Mouse (Mus musculus): ENCODE data around the gene Eppin. TPM values are rescaled to one million over a fixed set of nuclear protein-coding genes. Genes with fewer than 3 reads are reported as not detected.

Eppin gene
- total RNA-seq (2014; fragmentation: Nextera tagmentation) = not detected in 2 replicates
- total RNA-seq (2017) = not detected in 2 replicates
- polyA plus RNA-seq (2012) = not detected in 2 replicates

- TF ChIP-seq POLR2AphosphoS5 (IDR thresholded peaks at IDR 0.05; ENCODE audit: insufficient replicate concordance, low read depth, low read length) = no peak
- no peak for TF ChIP-seq TAL1 (conservative IDR thresholded peaks at IDR 0.05; ENCODE audit: low read depth, low read length)
- TF ChIP-seq CTCF (IDR thresholded peaks at IDR 0.05; ENCODE audit: low read depth, low read length) = no peak
- no peak for TF ChIP-seq GATA1 (IDR thresholded peaks at IDR 0.05; ENCODE audit: borderline replicate concordance, low read length)
- no peak for TF ChIP-seq GATA2 (IDR thresholded peaks at IDR 0.05; ENCODE audit: borderline replicate concordance, low read depth, low read length)
- Histone ChIP-seq H3K27me3 (ENCODE audit: insufficient read depth, low read length) (no peaks in the 10 kb centered on the region; the same call in 1 of the 2 replicates), H3K4me1 (ENCODE audit: insufficient read depth, low read depth, low read length) (no peaks in the 10 kb centered on the region), H3K9me3 (replicated peaks) (no peaks in the 10 kb centered on the region), H3K4me3 (ENCODE audit: low read depth, low read length) (no peak within 1 kb of the TSS), H3K36me3 (replicated peaks) (no peaks in the 10 kb centered on the region)
- no peak for ATAC-seq (ENCODE audit: extremely low read depth, insufficient number of reproducible peaks, low FRiP score, poor library complexity, severe bottlenecking)
- no peak for DNase-seq (ENCODE audit: low spot score)
These were observed at the start of gene Eppin for GRCm38 (mm10) chr2:164593494-164593893. Eppin (minus strand) TSS chr2:164593594.

GRCm38 (mm10) chr2:164641881-164642673 is 48.7 kb upstream of the Eppin start:
- DNase-seq (ENCODE audit: low spot score) (no peak), ATAC-seq (ENCODE audit: extremely low read depth, insufficient number of reproducible peaks, low FRiP score, poor library complexity, severe bottlenecking) (no peak)
- Histone ChIP-seq H3K36me3 (replicated peaks) (no peaks in the 10 kb centered on the region), H3K9me3 (replicated peaks) (no peaks in the 10 kb centered on the region), H3K4me3 (ENCODE audit: low read depth, low read length) (no peak overlapping the region), H3K4me1 (ENCODE audit: insufficient read depth, low read depth, low read length) (peaks cover 8% of the 10 kb centered on the region), H3K27me3 (ENCODE audit: insufficient read depth, low read length) (peaks cover 4% of the 10 kb centered on the region; the same call in 1 of the 2 replicates)
- TF ChIP-seq POLR2AphosphoS5 (IDR thresholded peaks at IDR 0.05; ENCODE audit: insufficient replicate concordance, low read depth, low read length) (no peak), CTCF (IDR thresholded peaks at IDR 0.05; ENCODE audit: low read depth, low read length) (no peak), GATA1 (IDR thresholded peaks at IDR 0.05; ENCODE audit: borderline replicate concordance, low read length) (no peak), TAL1 (conservative IDR thresholded peaks at IDR 0.05; ENCODE audit: low read depth, low read length) (no peak), GATA2 (IDR thresholded peaks at IDR 0.05; ENCODE audit: borderline replicate concordance, low read depth, low read length) (no peak)

GRCm38 (mm10) chr2:164641129-164641528 is 47.7 kb upstream of the Eppin start:
- DNase-seq (ENCODE audit: low spot score) = peak; percentile 14
- Histone ChIP-seq H3K9me3 (replicated peaks) (no peaks in the 10 kb centered on the region), H3K36me3 (replicated peaks) (no peaks in the 10 kb centered on the region), H3K4me3 (ENCODE audit: low read depth, low read length) (no peak overlapping the region), H3K27me3 (ENCODE audit: insufficient read depth, low read length) (peaks cover 4% of the 10 kb centered on the region; the same call in 1 of the 2 replicates), H3K4me1 (ENCODE audit: insufficient read depth, low read depth, low read length) (peaks cover 8% of the 10 kb centered on the region)
- TF ChIP-seq GATA1 (IDR thresholded peaks at IDR 0.05; ENCODE audit: borderline replicate concordance, low read length) = no peak
- no peak for TF ChIP-seq CTCF (IDR thresholded peaks at IDR 0.05; ENCODE audit: low read depth, low read length)
- no peak for TF ChIP-seq TAL1 (conservative IDR thresholded peaks at IDR 0.05; ENCODE audit: low read depth, low read length)
- no peak for TF ChIP-seq GATA2 (IDR thresholded peaks at IDR 0.05; ENCODE audit: borderline replicate concordance, low read depth, low read length)
- no peak for TF ChIP-seq POLR2AphosphoS5 (IDR thresholded peaks at IDR 0.05; ENCODE audit: insufficient replicate concordance, low read depth, low read length)
- ATAC-seq (ENCODE audit: extremely low read depth, insufficient number of reproducible peaks, low FRiP score, poor library complexity, severe bottlenecking) = peak; percentile 87

- DNase-seq (ENCODE audit: low spot score) (no peak), ATAC-seq (ENCODE audit: extremely low read depth, insufficient number of reproducible peaks, low FRiP score, poor library complexity, severe bottlenecking) (no peak)
- TF ChIP-seq CTCF (IDR thresholded peaks at IDR 0.05; ENCODE audit: low read depth, low read length) = no peak
- TF ChIP-seq POLR2AphosphoS5 (IDR thresholded peaks at IDR 0.05; ENCODE audit: insufficient replicate concordance, low read depth, low read length) = no peak
- no peak for TF ChIP-seq GATA2 (IDR thresholded peaks at IDR 0.05; ENCODE audit: borderline replicate concordance, low read depth, low read length)
- no peak for TF ChIP-seq TAL1 (conservative IDR thresholded peaks at IDR 0.05; ENCODE audit: low read depth, low read length)
- TF ChIP-seq GATA1 (IDR thresholded peaks at IDR 0.05; ENCODE audit: borderline replicate concordance, low read length) = no peak
- Histone ChIP-seq H3K4me3 (ENCODE audit: low read depth, low read length) (no peak within 1 kb of the TSS), H3K4me1 (ENCODE audit: insufficient read depth, low read depth, low read length) (peaks cover 8% of the 10 kb centered on the region), H3K9me3 (replicated peaks) (no peaks in the 10 kb centered on the region), H3K27me3 (ENCODE audit: insufficient read depth, low read length) (0 out of 2 replicates have a peak, but pooled peaks cover 2% of the 10 kb centered on the region), H3K36me3 (replicated peaks) (no peaks in the 10 kb centered on the region)
These were observed 45.3 kb upstream of the Eppin start, which contains the start of gene Wfdc16 for GRCm38 (mm10) chr2:164638696-164639095. Wfdc16 (minus strand) TSS chr2:164638796.

- DNase-seq (ENCODE audit: low spot score) = no peak
- no peak for ATAC-seq (ENCODE audit: extremely low read depth, insufficient number of reproducible peaks, low FRiP score, poor library complexity, severe bottlenecking)
- Histone ChIP-seq H3K27me3 (ENCODE audit: insufficient read depth, low read length) (0 out of 2 replicates have a peak, but pooled peaks cover 2% of the 10 kb centered on the region), H3K36me3 (replicated peaks) (no peaks in the 10 kb centered on the region), H3K9me3 (replicated peaks) (no peaks in the 10 kb centered on the region), H3K4me3 (ENCODE audit: low read depth, low read length) (no peak overlapping the region), H3K4me1 (ENCODE audit: insufficient read depth, low read depth, low read length) (no peaks in the 10 kb centered on the region)
- TF ChIP-seq POLR2AphosphoS5 (IDR thresholded peaks at IDR 0.05; ENCODE audit: insufficient replicate concordance, low read depth, low read length) (no peak), CTCF (IDR thresholded peaks at IDR 0.05; ENCODE audit: low read depth, low read length) (peak; percentile 5; the same call in 1 of the 2 replicates)
These were observed 41.9 kb upstream of the Eppin start for GRCm38 (mm10) chr2:164635266-164635665.

GRCm38 (mm10) chr2:164621775-164622174 is 28.4 kb upstream of the Eppin start:
- TF ChIP-seq CTCF (IDR thresholded peaks at IDR 0.05; ENCODE audit: low read depth, low read length) (no peak), TAL1 (conservative IDR thresholded peaks at IDR 0.05; ENCODE audit: low read depth, low read length) (no peak), GATA2 (IDR thresholded peaks at IDR 0.05; ENCODE audit: borderline replicate concordance, low read depth, low read length) (no peak), POLR2AphosphoS5 (IDR thresholded peaks at IDR 0.05; ENCODE audit: insufficient replicate concordance, low read depth, low read length) (no peak), GATA1 (IDR thresholded peaks at IDR 0.05; ENCODE audit: borderline replicate concordance, low read length) (no peak)
- Histone ChIP-seq H3K4me1 (ENCODE audit: insufficient read depth, low read depth, low read length) (no peaks in the 10 kb centered on the region), H3K27me3 (ENCODE audit: insufficient read depth, low read length) (no peaks in the 10 kb centered on the region; the same call in 1 of the 2 replicates), H3K4me3 (ENCODE audit: low read depth, low read length) (no peak overlapping the region), H3K9me3 (replicated peaks) (no peaks in the 10 kb centered on the region), H3K36me3 (replicated peaks) (no peaks in the 10 kb centered on the region)
- ATAC-seq (ENCODE audit: extremely low read depth, insufficient number of reproducible peaks, low FRiP score, poor library complexity, severe bottlenecking) (no peak), DNase-seq (ENCODE audit: low spot score) (no peak)
